Mouse (Mus musculus) forebrain, embryonic 10.5 days (tissue): ENCODE measurements around the gene Cbx1. TPM values are rescaled to one million over a fixed set of nuclear protein-coding genes. Genes with fewer than 3 reads are reported as not detected.
A peak's percentile ranks its signal among the peaks of the same experiment; 100 is the strongest.

Experiments used
- DNase-seq: peaks from one replicate; pipeline ENCODE4 v3.0.0-alpha.2; 2017; ENCODE audit warnings: low spot score; ENCODE audit errors: extremely low spot score
- H3K27ac ChIP-seq: fragments of 300-500 bp; sonication (generic); 2 replicates; pipeline ENCODE4 v1.5.1; 2016; ENCODE audit warnings: mild to moderate bottlenecking
- H3K27me3 ChIP-seq: fragments of 300-500 bp; sonication (generic); 2 replicates; pipeline ENCODE4 v1.6.1; 2016; ENCODE audit warnings: mild to moderate bottlenecking; ENCODE audit not compliant: poor library complexity, severe bottlenecking
- H3K36me3 ChIP-seq: fragments of 300-500 bp; sonication (generic); replicated peaks from 2 replicates; pipeline ENCODE4 v1.6.1; 2016; ENCODE audit warnings: mild to moderate bottlenecking, moderate library complexity
- H3K4me1 ChIP-seq: fragments of 300-500 bp; sonication (generic); 2 replicates; pipeline ENCODE4 v1.6.1; 2016
- H3K4me3 ChIP-seq: fragments of 300-500 bp; sonication (generic); 2 replicates; pipeline ENCODE4 v1.5.1; 2016; ENCODE audit warnings: mild to moderate bottlenecking, moderate library complexity
- H3K9me3 ChIP-seq: fragments of 300-500 bp; sonication (generic); 2 replicates; pipeline ENCODE4 v1.6.1; 2016; ENCODE audit warnings: mild to moderate bottlenecking, moderate library complexity
- WGBS: fragments of 180-500 bp; shearing (Covaris S2); methylation state at CpG from one replicate; pipeline ENCODE4 v1.1.7; 2016; 5-methylcytosine and 5-hydroxymethylcytosine counted together
- microRNA counts: library from miRNA; unstranded; fragments of <30 nt; microRNA quantifications from one replicate; lab custom pipeline; 2017
- microRNA-seq: library from miRNA; unstranded; fragments of <30 nt; microRNA quantifications from one replicate; pipeline ENCODE4, GENCODE M21; 2017
- polyA plus RNA-seq: library from polyadenylated mRNA; unstranded; fragments of >200 nt; fragmentation: Nextera tagmentation; extraction: Ambion mirVana; gene quantifications from 2 replicates; pipeline ENCODE4 v1.2.1, GENCODE M21; 2016

The Cbx1 gene
- polyA plus RNA-seq, 1 experiment from 2014 or later = 188 TPM

GRCm38 (mm10) chr11:96857446-96857845 lies 68.5 kb downstream of the Cbx1 start:
- Histone ChIP-seq H3K27ac (no peak overlapping the region), H3K27me3 (peaks cover 10% of the 10 kb centered on the region), H3K36me3 (no peaks in the 10 kb centered on the region), H3K4me1 (peaks cover 26% of the 10 kb centered on the region), H3K9me3 (no peaks in the 10 kb centered on the region), H3K4me3 (no peak overlapping the region)
- 82% methylated on average over 5 of the region's 5 CpGs for WGBS
- no peak for DNase-seq

MicroRNAs encoded within 50 kb of the gene (microRNA counts, 519-probe panel; counts per million panel counts)
- microRNA mmu-miR-152 (lab: Ali Mortazavi, UCI) = 4,980 counts per million, percentile 84 among the panel's probes with 10 or more counts

Small RNAs within 50 kb of the gene (microRNA-seq; reads per million reads assigned to microRNA genes)
- 63.2 reads per million, percentile 44 among the genes with 10 or more reads in this experiment for gene Mir152

Other genes with a start within 250 kb of the Cbx1 start
- 25.7 and 27.5 TPM in 2 replicates for gene Snx11, start 11.6 kb upstream of the Cbx1 start, polyA plus RNA-seq
- 64.7 and 66.0 TPM in 2 replicates for gene Nfe2l1, start 40.8 kb downstream of the Cbx1 start, polyA plus RNA-seq
- 25.1 and 25.6 TPM in 2 replicates for gene Copz2, start 60.7 kb downstream of the Cbx1 start, polyA plus RNA-seq
- gene Cdk5rap3, start 127.4 kb downstream of the Cbx1 start, polyA plus RNA-seq = 107 and 111 TPM in 2 replicates
- 0.36 and 0.40 TPM in 2 replicates for gene Prr15l, start 139.0 kb downstream of the Cbx1 start, polyA plus RNA-seq
- gene Pnpo, start 154.9 kb downstream of the Cbx1 start, polyA plus RNA-seq = 36.8 and 40.7 TPM in 2 replicates
- 29.7 and 30.9 TPM in 2 replicates for gene Sp2, start 193.8 kb downstream of the Cbx1 start, polyA plus RNA-seq
- gene Sp6, start 224.3 kb downstream of the Cbx1 start, polyA plus RNA-seq = 1.8 and 2.1 TPM in 2 replicates
- gene Scrn2, start 240.8 kb downstream of the Cbx1 start, polyA plus RNA-seq = 44.1 and 44.6 TPM in 2 replicates